Mouse (Mus musculus): ENCODE measurements around the gene Mef2c. TPM values are rescaled to one million over a fixed set of nuclear protein-coding genes. Genes with fewer than 3 reads are reported as not detected.

Mef2c gene
- polyA plus RNA-seq, 1 experiment from 2014 or later, result 18.0 TPM

GRCm38 (mm10) chr13:83572469-83572868 is 68.6 kb downstream of the Mef2c start:
- Histone ChIP-seq H3K36me3 (ENCODE audit: control insufficient read depth, insufficient read depth, low read length) (no peaks in the 10 kb centered on the region), H3K4me2 (ENCODE audit: low read depth, low read length, severe bottlenecking) (no peak overlapping the region), H3K27ac (ENCODE audit: low read depth, low read length) (no peak overlapping the region), H3K9me3 (ENCODE audit: control insufficient read depth, low read length) (no peaks in the 10 kb centered on the region), H3K4me1 (replicated peaks; ENCODE audit: control insufficient read depth, insufficient read depth, low read length) (0 out of 2 replicates have a peak, but pooled peaks cover 1% of the 10 kb centered on the region), H3K27me3 (ENCODE audit: control insufficient read depth, insufficient read depth, low read length) (peaks cover 2% of the 10 kb centered on the region; the same call in 1 of the 2 replicates), H3K9ac (ENCODE audit: low read length) (no peak overlapping the region), H3K4me3 (ENCODE audit: low read depth, low read length) (no peak overlapping the region)
- ATAC-seq (replicated peaks; ENCODE audit: low FRiP score) (no peak), DNase-seq (ENCODE audit: low spot score) (no peak)
- 68% methylated on average over 5 of the region's 5 CpGs for WGBS

- Histone ChIP-seq H3K9me3 (ENCODE audit: control insufficient read depth, low read length) (no peaks in the 10 kb centered on the region), H3K36me3 (ENCODE audit: control insufficient read depth, insufficient read depth, low read length) (no peaks in the 10 kb centered on the region), H3K27me3 (ENCODE audit: control insufficient read depth, insufficient read depth, low read length) (peaks cover 2% of the 10 kb centered on the region; the same call in 1 of the 2 replicates), H3K4me3 (ENCODE audit: low read depth, low read length) (no peak overlapping the region), H3K9ac (ENCODE audit: low read length) (no peak overlapping the region), H3K4me2 (ENCODE audit: low read depth, low read length, severe bottlenecking) (no peak overlapping the region), H3K4me1 (replicated peaks; ENCODE audit: control insufficient read depth, insufficient read depth, low read length) (0 out of 2 replicates have a peak, but pooled peaks cover 1% of the 10 kb centered on the region), H3K27ac (ENCODE audit: low read depth, low read length) (no peak overlapping the region)
- ATAC-seq (replicated peaks; ENCODE audit: low FRiP score) (no peak), DNase-seq (ENCODE audit: low spot score) (no peak)
- 45% methylated on average over 4 of the region's 4 CpGs for WGBS
Measured at GRCm38 (mm10) chr13:83573327-83573726, 69.5 kb downstream of the Mef2c start.

GRCm38 (mm10) chr13:83573855-83574583 is 70.2 kb downstream of the Mef2c start:
- ATAC-seq (replicated peaks; ENCODE audit: low FRiP score), result no peak; the same call in 1 of the 2 replicates
- H3K9me3 ChIP-seq (ENCODE audit: control insufficient read depth, low read length), result no peaks in the 10 kb centered on the region
- no peak overlapping the region for H3K4me2 ChIP-seq (ENCODE audit: low read depth, low read length, severe bottlenecking)
- no peaks in the 10 kb centered on the region for H3K36me3 ChIP-seq (ENCODE audit: control insufficient read depth, insufficient read depth, low read length)
- no peak for DNase-seq (ENCODE audit: low spot score)
- 61% methylated on average over 8 of the region's 8 CpGs for whole genome bisulfite sequencing
- no peak overlapping the region for H3K4me3 ChIP-seq (ENCODE audit: low read depth, low read length)
- no peak overlapping the region for H3K9ac ChIP-seq (ENCODE audit: low read length)
- peaks cover 1% of the 10 kb centered on the region; the same call in 1 of the 2 replicates for H3K27me3 ChIP-seq (ENCODE audit: control insufficient read depth, insufficient read depth, low read length)
- H3K27ac ChIP-seq (ENCODE audit: low read depth, low read length), result no peak overlapping the region
- H3K4me1 ChIP-seq (replicated peaks; ENCODE audit: control insufficient read depth, insufficient read depth, low read length), result 0 out of 2 replicates have a peak, but pooled peaks cover 1% of the 10 kb centered on the region

GRCm38 (mm10) chr13:83574866-83575265 is 71.0 kb downstream of the Mef2c start:
- H3K9me3 ChIP-seq (ENCODE audit: control insufficient read depth, low read length), result no peaks in the 10 kb centered on the region
- H3K4me2 ChIP-seq (ENCODE audit: low read depth, low read length, severe bottlenecking), result no peak overlapping the region
- DNase-seq (ENCODE audit: low spot score), result no peak
- 74% methylated on average over 8 of the region's 8 CpGs for WGBS
- H3K27me3 ChIP-seq (ENCODE audit: control insufficient read depth, insufficient read depth, low read length), result no peaks in the 10 kb centered on the region
- no peak overlapping the region for H3K9ac ChIP-seq (ENCODE audit: low read length)
- H3K36me3 ChIP-seq (ENCODE audit: control insufficient read depth, insufficient read depth, low read length), result no peaks in the 10 kb centered on the region
- H3K27ac ChIP-seq (ENCODE audit: low read depth, low read length), result no peak overlapping the region
- no peak for ATAC-seq (replicated peaks; ENCODE audit: low FRiP score)
- 0 out of 2 replicates have a peak, but pooled peaks cover 1% of the 10 kb centered on the region for H3K4me1 ChIP-seq (replicated peaks; ENCODE audit: control insufficient read depth, insufficient read depth, low read length)
- no peak overlapping the region for H3K4me3 ChIP-seq (ENCODE audit: low read depth, low read length)

GRCm38 (mm10) chr13:83579410-83579809 is 75.6 kb downstream of the Mef2c start:
- H3K9me3 ChIP-seq (ENCODE audit: control insufficient read depth, low read length), result no peaks in the 10 kb centered on the region
- H3K4me3 ChIP-seq (ENCODE audit: low read depth, low read length), result no peak overlapping the region
- H3K27me3 ChIP-seq (ENCODE audit: control insufficient read depth, insufficient read depth, low read length), result no peaks in the 10 kb centered on the region
- no peak overlapping the region for H3K4me2 ChIP-seq (ENCODE audit: low read depth, low read length, severe bottlenecking)
- ATAC-seq (replicated peaks; ENCODE audit: low FRiP score), result no peak
- H3K36me3 ChIP-seq (ENCODE audit: control insufficient read depth, insufficient read depth, low read length), result no peaks in the 10 kb centered on the region
- H3K9ac ChIP-seq (ENCODE audit: low read length), result no peak overlapping the region
- no peaks in the 10 kb centered on the region for H3K4me1 ChIP-seq (replicated peaks; ENCODE audit: control insufficient read depth, insufficient read depth, low read length)
- 86% methylated on average over 3 of the region's 3 CpGs for WGBS
- no peak overlapping the region for H3K27ac ChIP-seq (ENCODE audit: low read depth, low read length)
- DNase-seq (ENCODE audit: low spot score), result no peak

- WGBS, result 87% methylated on average over 5 of the region's 5 CpGs
- Histone ChIP-seq H3K4me1 (replicated peaks; ENCODE audit: control insufficient read depth, insufficient read depth, low read length) (no peaks in the 10 kb centered on the region), H3K27me3 (ENCODE audit: control insufficient read depth, insufficient read depth, low read length) (no peaks in the 10 kb centered on the region), H3K9me3 (ENCODE audit: control insufficient read depth, low read length) (no peaks in the 10 kb centered on the region), H3K4me2 (ENCODE audit: low read depth, low read length, severe bottlenecking) (no peak overlapping the region), H3K36me3 (ENCODE audit: control insufficient read depth, insufficient read depth, low read length) (no peaks in the 10 kb centered on the region), H3K9ac (ENCODE audit: low read length) (no peak overlapping the region), H3K27ac (ENCODE audit: low read depth, low read length) (no peak overlapping the region), H3K4me3 (ENCODE audit: low read depth, low read length) (no peak overlapping the region)
- DNase-seq (ENCODE audit: low spot score) (no peak), ATAC-seq (replicated peaks; ENCODE audit: low FRiP score) (no peak)
Measured at GRCm38 (mm10) chr13:83580856-83581255, 77.0 kb downstream of the Mef2c start.

- Histone ChIP-seq H3K9me3 (ENCODE audit: control insufficient read depth, low read length) (no peaks in the 10 kb centered on the region), H3K4me3 (ENCODE audit: low read depth, low read length) (no peak overlapping the region), H3K4me1 (replicated peaks; ENCODE audit: control insufficient read depth, insufficient read depth, low read length) (no peaks in the 10 kb centered on the region), H3K36me3 (ENCODE audit: control insufficient read depth, insufficient read depth, low read length) (no peaks in the 10 kb centered on the region), H3K27ac (ENCODE audit: low read depth, low read length) (no peak overlapping the region), H3K9ac (ENCODE audit: low read length) (no peak overlapping the region), H3K4me2 (ENCODE audit: low read depth, low read length, severe bottlenecking) (no peak overlapping the region), H3K27me3 (ENCODE audit: control insufficient read depth, insufficient read depth, low read length) (no peaks in the 10 kb centered on the region)
- ATAC-seq (replicated peaks; ENCODE audit: low FRiP score) (no peak), DNase-seq (ENCODE audit: low spot score) (no peak)
- 83% methylated on average over 1 of the region's 1 CpGs for WGBS
Measured at GRCm38 (mm10) chr13:83582564-83582963, 78.7 kb downstream of the Mef2c start.

- H3K4me2 ChIP-seq (ENCODE audit: low read depth, low read length, severe bottlenecking), result no peak overlapping the region
- H3K9me3 ChIP-seq (ENCODE audit: control insufficient read depth, low read length), result no peaks in the 10 kb centered on the region
- H3K4me1 ChIP-seq (replicated peaks; ENCODE audit: control insufficient read depth, insufficient read depth, low read length), result no peaks in the 10 kb centered on the region
- no peak overlapping the region for H3K9ac ChIP-seq (ENCODE audit: low read length)
- no peak overlapping the region for H3K27ac ChIP-seq (ENCODE audit: low read depth, low read length)
- 48% methylated on average over 4 of the region's 4 CpGs for WGBS
- DNase-seq (ENCODE audit: low spot score) (no peak), ATAC-seq (replicated peaks; ENCODE audit: low FRiP score) (peak; percentile 60)
- H3K36me3 ChIP-seq (ENCODE audit: control insufficient read depth, insufficient read depth, low read length), result no peaks in the 10 kb centered on the region
- H3K4me3 ChIP-seq (ENCODE audit: low read depth, low read length), result no peak overlapping the region
- H3K27me3 ChIP-seq (ENCODE audit: control insufficient read depth, insufficient read depth, low read length), result no peaks in the 10 kb centered on the region
Measured at GRCm38 (mm10) chr13:83583881-83584280, 80.0 kb downstream of the Mef2c start.

- no peak for ATAC-seq (replicated peaks; ENCODE audit: low FRiP score)
- DNase-seq (ENCODE audit: low spot score), result no peak
- WGBS, result 82% methylated on average over 5 of the region's 5 CpGs
- Histone ChIP-seq H3K9me3 (ENCODE audit: control insufficient read depth, low read length) (no peaks in the 10 kb centered on the region), H3K9ac (ENCODE audit: low read length) (no peak overlapping the region), H3K27me3 (ENCODE audit: control insufficient read depth, insufficient read depth, low read length) (no peaks in the 10 kb centered on the region), H3K36me3 (ENCODE audit: control insufficient read depth, insufficient read depth, low read length) (no peaks in the 10 kb centered on the region), H3K4me1 (replicated peaks; ENCODE audit: control insufficient read depth, insufficient read depth, low read length) (no peaks in the 10 kb centered on the region), H3K27ac (ENCODE audit: low read depth, low read length) (no peak overlapping the region), H3K4me3 (ENCODE audit: low read depth, low read length) (no peak overlapping the region), H3K4me2 (ENCODE audit: low read depth, low read length, severe bottlenecking) (no peak overlapping the region)
Measured at GRCm38 (mm10) chr13:83585359-83585758, 81.5 kb downstream of the Mef2c start.

All from forebrain, embryonic 11.5 days (tissue).